Mouse (Mus musculus): Measurements from ENCODE around the gene Emc4.
A peak's percentile ranks its signal among the peaks of the same experiment; 100 is the strongest.

The Emc4 gene

GRCm38 (mm10) chr2:112367726-112368673 lies at the start of gene Emc4:
Emc4 (minus strand) TSS chr2:112368027.
- DNase-seq (ENCODE audit: low spot score in 2 of 2) = peak; percentile 87 to 89

DNA sequence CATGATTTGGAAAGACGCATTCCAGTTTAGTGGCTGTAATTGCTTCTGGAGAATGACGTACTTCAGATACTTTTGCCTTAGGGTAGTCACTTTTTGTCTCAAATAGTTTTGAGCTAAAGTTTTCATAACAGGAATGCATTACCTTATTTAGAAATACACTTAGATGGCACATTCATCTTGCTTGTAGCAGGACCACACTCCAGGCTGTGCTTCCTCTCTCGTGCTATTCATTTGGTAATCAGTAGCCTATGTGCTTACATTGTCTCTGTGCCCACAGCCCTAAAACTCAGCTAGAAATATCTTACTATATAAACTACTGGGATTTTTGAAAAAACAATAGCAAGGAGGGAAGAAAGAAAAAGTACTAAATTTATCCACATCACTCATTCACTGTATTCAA lies 39.2 kb upstream of the Emc4 start:
- DNase-seq (ENCODE audit: low spot score in 2 of 2) = no peak

- DNase-seq (ENCODE audit: low spot score in 2 of 2) = no peak
Observed at GRCm38 (mm10) chr2:112396649-112397048, 28.8 kb upstream of the Emc4 start.

DNA sequence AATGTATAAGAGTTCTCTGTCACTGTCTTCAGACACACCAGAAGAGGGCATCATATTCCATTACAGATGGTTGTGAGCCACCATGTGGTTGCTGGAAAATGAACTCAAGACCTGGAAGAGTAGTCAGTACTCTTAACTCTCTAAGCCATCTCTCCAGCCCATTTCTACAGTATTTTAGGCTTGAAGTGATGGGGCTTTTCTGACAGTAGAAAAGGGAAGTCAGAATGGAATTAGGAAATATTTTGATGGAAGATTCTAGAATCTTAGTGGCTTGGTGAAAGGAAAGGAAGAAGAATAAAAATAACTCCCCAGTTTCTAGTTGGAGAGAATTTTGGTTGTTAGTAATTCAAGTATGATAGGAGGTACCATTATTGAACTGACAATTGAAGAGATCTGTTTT lies 26.1 kb upstream of the Emc4 start:
- DNase-seq (ENCODE audit: low spot score in 2 of 2) = no peak

GRCm38 (mm10) chr2:112392689-112393088 lies 24.9 kb upstream of the Emc4 start:
- DNase-seq (ENCODE audit: low spot score in 2 of 2) = no peak

- DNase-seq (ENCODE audit: low spot score in 2 of 2) = no peak
Observed at GRCm38 (mm10) chr2:112391346-112392000, 23.6 kb upstream of the Emc4 start.

- no peak for DNase-seq (ENCODE audit: low spot score in 2 of 2)
Observed at GRCm38 (mm10) chr2:112390843-112391242, 23.0 kb upstream of the Emc4 start.

GRCm38 (mm10) chr2:112381219-112381618 lies 13.4 kb upstream of the Emc4 start:
- DNase-seq (ENCODE audit: low spot score in 2 of 2) = no peak

DNA sequence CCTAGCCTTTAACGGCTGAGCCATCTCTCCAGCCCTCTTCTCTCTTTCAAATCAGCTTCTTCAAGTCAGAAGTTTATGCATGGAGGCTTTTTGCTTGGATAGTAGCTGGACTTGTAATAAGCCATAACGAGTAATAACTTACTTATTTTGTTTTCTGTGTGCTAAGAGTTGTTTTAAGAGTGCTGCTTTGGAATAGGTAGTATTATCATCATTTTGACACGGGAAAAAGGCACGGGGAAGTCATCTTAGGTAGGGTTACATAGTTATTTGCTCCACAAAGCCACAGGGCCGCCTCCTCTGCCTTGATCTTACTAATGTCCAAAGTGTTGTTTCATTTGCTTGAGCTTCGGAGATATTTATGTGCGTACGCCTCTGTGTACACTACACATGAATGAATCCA lies 12.3 kb upstream of the Emc4 start:
- no peak for DNase-seq (ENCODE audit: low spot score in 2 of 2)

- DNase-seq (ENCODE audit: low spot score in 2 of 2) = peak; percentile 81 to 83
Observed at GRCm38 (mm10) chr2:112378973-112379898, 11.4 kb upstream of the Emc4 start, which contains the start of gene Katnbl1. Katnbl1 (plus strand) TSS chr2:112379211.

- DNase-seq (ENCODE audit: low spot score in 2 of 2) = no peak
Observed at GRCm38 (mm10) chr2:112374610-112375009, 6.8 kb upstream of the Emc4 start.

GRCm38 (mm10) chr2:112373141-112373540 lies 5.3 kb upstream of the Emc4 start:
- no peak for DNase-seq (ENCODE audit: low spot score in 2 of 2)

GRCm38 (mm10) chr2:112369941-112370340 lies 2.1 kb upstream of the Emc4 start:
- no peak for DNase-seq (ENCODE audit: low spot score in 2 of 2)

DNA sequence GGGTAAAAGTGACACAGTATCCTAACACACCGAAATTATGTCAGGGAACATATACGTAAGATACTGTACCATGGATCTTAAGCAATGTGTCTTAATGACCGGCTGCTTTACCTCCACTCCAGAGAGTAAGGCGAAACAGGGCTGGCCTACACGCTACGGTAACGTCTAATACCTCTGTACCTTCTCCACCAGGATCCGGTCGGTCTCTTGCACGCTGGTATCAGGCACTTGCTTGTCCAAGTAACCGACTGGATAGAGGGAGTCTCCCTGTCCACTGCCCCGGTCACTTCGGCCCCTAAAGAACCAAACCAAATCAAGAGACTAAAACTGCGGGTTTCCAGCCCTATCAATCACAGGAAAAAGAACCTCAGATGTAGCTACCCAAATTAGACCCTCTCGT lies 605 bp downstream of the Emc4 start:
- DNase-seq (ENCODE audit: low spot score in 2 of 2) = no peak

DNA sequence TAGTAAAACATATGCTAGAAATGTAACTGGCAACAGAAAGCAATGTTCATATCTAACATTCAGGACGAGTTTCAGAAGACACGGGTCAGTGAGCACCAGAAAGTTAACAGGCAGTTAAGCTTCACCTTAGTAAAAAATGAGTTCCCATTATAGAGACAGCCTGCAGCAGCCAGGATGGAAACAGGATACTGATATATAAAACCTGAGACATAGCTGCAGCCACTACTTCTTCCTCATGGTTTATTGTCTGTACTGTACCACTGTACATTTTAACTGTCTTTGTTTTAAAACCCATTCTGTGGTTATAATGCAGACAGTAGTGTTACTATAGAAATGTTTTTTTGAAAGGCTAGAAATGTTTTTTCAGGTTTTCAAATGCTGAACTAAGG lies 7.1 kb downstream of the Emc4 start:
- no peak for DNase-seq (ENCODE audit: low spot score in 2 of 2)

GRCm38 (mm10) chr2:112360012-112360780 lies 7.6 kb downstream of the Emc4 start:
- DNase-seq (ENCODE audit: low spot score in 2 of 2) = no peak

- no peak for DNase-seq (ENCODE audit: low spot score in 2 of 2)
Observed at GRCm38 (mm10) chr2:112359611-112360010, 8.2 kb downstream of the Emc4 start.

- DNase-seq (ENCODE audit: low spot score in 2 of 2) = no peak
Observed at GRCm38 (mm10) chr2:112353685-112354455, 14.0 kb downstream of the Emc4 start.

DNA sequence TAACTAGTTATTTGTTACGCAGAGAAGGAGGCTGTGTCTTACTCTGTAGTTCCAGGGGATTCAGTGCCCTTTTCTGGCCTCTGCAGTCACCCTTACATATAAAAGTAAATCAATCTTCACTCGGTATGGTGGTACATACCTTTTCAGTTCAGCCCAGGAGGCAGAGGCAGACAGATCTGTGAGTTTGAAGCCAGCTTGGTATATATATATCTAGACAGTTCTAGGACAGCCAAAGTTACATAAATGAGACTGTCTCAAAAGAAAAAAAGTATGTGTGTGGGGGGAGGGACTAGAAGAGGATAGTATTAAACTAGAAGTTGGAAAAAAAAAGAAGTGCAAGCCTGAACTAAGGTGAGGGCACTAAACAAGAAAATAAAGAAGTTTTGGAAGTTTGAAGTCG lies 19.6 kb downstream of the Emc4 start:
- DNase-seq (ENCODE audit: low spot score in 2 of 2) = no peak

GRCm38 (mm10) chr2:112341117-112341516 lies 26.7 kb downstream of the Emc4 start:
- no peak for DNase-seq (ENCODE audit: low spot score in 2 of 2)

All from right cerebral cortex, postnatal 36 days (tissue).